Mouse (Mus musculus) cerebellum, adult (tissue): ENCODE results near the gene Gfy.
"Not testable (repeated sequence)": the region's sequence is repeated elsewhere in the genome, so short reads cannot be mapped to it uniquely, and the experiment has no call there.

Experiments used
- ATAC-seq: cut with Nextera tagmentation; 2 replicates; pipeline ENCODE4 v1.9.2; 2017; ENCODE audit warnings: mild to moderate bottlenecking, moderate library complexity, mixed read lengths; ENCODE audit not compliant: insufficient number of reproducible peaks, low FRiP score, low TSS enrichment

The Gfy gene

DNA sequence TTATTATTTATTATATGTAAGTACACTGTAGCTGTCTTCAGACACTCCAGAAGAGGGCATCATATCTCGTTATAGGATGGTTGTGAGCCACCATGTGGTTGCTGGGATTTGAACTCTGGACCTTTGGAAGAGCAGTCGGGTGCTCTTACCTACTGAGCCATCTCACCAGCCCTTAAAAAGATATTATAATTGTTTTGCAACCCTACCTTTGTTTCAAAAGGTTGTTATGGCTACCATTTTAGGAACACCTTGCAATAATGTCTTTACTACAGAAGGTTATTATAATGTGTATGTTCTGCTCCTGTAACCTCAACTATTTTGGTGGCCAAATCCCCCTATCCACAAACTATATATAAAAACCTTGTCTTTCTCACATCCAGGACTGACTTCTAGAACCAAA lies 26.3 kb downstream of the Gfy start:
- not testable (repeated sequence) for ATAC-seq

DNA sequence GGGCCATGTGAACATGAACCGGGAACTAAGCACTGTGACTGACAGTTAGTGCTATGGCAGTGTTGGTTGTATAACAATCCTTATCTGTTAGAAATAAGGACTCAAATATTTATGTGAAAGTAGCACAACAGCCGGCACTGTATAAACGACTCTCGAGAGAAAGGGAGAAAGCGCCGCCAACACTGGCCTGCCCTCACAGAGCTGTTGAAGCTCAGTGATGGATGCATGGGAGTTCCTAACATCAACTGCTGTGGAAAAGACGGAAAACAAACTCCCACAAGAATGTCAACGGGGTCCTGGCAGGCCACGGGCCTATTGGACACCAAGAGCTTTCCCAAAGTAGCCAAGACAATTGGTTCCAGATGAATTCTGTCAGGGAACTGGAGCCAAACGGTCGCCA lies 28.1 kb downstream of the Gfy start:
- no peak for ATAC-seq

DNA sequence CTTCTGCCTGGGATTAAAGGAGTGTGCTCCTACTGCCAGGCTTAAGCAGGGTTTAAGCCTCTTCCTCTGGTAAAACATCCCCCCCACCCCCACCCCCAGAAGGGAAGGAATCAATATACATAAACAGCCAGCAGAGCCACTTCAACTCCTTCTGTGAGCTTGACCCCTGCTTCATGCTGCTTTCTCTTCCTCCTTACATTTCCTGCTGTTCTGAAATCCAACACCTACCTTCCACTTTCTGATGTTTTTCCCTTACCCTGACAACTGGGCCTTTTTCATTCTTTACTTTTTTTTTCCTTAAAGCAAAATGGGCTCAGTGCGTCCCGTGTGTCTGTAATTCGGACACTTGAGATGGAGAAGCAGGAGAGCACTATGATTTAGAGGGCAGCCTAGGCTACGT lies 29.0 kb downstream of the Gfy start:
- ATAC-seq: no peak

DNA sequence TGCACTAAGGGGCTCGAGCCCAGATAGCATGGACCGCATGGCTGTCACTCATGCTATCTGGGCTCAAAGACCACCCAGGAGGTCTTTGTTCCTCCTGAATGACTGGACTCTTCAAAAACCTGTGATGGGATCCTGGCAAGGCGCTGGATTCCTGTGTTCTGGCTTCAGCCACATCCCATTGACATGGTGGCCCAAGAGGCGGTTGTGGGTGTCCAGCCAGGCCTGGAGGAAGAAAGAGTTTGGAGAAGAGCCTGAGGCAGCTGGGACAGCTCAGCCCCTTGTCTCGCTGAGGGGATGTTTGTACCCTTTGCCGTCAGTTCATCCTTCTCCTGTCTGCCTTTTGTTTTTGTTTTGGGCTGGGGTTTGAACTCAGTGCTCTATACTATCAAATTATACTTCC lies 29.8 kb downstream of the Gfy start:
- no peak for ATAC-seq

DNA sequence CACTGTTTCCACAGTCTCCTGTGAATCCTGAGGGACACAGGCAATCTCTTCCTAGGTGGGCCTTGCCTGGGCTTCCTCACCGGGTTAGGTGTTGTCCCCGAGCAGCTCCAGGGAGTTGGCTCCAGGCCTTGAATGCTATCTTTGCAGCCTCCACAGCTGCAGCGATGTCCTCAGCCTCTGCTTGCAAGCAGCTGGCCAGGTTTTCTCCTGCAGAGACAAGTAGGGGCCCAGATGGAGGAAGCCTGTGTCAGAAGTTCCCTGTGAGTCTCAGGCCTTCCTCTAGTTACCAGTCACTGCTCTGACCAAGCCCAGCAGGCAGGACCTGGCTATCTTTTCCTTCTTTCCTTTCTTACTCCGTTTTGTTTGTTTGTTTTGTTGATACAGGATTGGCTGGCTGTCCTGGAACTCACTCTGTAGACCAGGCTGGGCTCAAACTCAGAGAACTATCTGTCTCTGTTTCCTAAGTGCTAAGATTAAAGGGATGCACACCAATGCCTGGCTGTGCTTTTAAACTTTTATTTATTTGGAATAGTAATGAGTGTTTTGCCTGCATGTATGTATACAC lies 30.8 kb downstream of the Gfy start:
- ATAC-seq: no peak

DNA sequence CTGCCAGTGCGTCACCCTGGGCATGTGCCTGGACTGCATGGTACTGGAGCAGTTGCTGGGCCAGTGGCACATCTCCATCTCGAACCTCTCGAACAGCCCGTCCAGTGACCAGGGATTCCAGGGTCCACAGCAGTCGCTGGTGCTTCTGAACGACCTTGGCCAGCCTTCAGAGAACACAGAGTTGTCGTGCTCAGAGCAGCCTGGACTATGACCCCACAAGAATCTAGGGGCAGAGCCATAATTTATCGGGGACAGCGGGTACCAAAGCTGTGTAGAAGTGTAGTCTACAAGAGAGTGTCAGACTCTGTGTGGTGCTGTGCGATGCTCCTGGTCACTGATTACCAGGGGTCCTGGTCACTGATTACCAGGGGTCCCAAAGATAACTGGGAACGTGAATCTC lies 31.5 kb downstream of the Gfy start:
- no peak for ATAC-seq

DNA sequence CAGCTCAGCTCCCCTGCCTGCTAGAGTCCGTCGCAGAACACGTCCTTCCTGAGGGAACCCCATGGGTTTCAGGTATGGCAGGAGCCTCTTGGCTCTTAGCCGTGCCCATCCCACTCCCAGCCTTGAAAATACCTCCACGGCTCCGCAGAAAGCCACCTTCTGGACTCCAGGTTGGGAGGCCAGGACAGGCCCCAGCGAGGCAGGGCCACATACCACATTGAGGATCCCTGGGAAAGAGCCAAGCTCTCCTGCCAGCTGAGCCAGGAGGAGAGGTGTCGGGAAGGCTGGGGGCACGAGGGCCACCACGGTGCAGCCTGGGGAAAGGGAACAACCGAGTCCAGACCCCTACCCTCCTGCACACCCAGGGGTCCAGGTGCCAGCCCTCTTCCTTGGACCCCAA lies 32.1 kb downstream of the Gfy start:
- no peak for ATAC-seq

DNA sequence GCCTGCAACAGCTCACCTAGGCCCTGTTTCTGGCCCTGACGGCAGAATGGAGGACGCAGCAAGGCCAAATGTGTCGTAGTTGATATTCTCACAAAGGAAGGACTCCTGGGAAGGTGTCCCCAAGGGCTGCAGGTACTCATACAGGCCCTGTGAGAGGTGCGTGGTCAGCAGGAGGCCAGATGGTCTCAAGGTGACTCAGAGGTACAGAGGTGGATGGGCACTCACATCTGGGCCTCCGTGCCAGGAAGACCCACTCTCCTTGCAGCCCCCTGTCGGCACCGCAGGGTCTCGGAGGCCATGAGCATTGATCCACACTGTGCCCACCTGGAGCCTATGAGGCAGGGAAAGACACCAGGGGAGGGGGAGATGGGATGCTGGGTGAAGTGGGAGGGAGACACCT lies 33.9 kb downstream of the Gfy start:
- ATAC-seq: no peak

DNA sequence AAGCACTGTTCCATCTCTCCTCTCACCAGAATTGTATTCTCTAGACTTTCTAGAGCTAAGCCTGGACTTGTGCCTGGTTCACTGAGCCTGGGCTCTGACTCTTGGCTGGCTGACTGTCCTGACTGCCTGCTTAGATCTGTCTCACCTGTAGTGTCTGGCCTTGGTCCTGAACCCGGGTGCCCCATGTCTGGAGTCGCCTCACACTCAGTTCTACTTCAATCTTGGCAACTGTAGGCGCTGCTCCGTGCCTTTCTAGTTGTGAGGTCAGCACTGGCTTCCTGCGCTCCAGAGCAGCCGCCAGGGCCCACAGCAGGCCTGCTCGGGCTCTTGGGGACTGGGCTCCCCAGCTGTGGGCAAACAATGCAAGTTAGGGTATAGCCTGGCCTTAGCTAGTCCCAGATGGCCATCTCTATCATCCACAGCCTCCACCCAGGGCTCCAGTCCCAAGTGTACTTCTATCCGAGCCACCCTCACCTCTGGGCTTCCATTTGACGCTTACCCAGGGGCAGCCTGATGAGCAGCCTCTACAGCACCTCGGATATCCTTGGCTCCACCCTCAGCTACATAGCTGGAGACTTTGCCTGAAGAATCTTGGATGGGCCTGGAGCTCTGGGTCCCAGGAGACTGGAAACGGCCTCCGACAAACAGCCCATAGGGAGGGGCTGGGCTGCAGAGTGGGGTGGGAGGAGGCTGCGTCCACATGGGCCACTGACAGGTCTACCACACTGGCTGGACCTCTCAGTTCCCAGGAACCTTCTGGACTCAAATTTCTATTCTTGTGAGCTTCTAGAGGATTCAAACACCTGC lies 34.8 kb downstream of the Gfy start:
- ATAC-seq: no peak

DNA sequence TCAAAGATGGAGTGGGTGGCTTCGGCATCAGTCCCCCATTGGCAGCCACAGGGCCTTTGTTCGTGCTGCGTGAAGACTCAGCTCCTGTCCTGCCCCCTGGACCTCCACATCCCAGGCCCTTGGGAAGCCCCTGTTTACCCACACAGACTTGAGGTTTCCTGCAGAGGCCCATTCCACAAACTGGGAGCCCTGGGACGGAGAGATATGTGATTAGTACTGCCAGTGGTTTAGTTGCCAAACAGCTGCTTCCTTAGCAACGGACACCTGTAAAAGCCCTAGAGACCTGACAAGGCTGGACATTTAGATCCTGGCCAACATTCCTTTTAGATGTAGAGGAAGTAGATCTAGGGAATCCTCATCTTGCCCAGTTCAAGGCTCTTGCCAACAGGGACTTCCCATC lies 37.5 kb downstream of the Gfy start:
- ATAC-seq: no peak

DNA sequence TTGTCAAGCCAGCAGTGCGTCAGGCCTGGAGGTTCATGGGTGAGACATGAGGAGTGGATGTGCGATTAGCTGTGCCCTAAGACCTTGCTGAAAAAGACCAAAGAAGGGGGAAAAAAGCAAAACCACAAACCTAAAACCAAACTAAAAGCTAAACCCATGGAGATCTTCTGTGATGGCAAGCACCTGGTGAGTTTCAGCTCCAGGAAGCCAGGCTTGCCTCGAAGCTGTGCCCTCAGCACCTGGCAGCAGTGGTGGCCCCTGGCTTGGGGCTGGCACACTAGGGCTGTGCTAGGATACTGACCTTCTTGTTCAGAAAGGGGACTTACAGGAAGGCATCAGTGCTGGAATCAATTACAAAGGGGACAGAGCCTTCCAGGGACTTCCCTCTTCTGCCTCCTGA lies 38.0 kb downstream of the Gfy start:
- ATAC-seq: no peak

DNA sequence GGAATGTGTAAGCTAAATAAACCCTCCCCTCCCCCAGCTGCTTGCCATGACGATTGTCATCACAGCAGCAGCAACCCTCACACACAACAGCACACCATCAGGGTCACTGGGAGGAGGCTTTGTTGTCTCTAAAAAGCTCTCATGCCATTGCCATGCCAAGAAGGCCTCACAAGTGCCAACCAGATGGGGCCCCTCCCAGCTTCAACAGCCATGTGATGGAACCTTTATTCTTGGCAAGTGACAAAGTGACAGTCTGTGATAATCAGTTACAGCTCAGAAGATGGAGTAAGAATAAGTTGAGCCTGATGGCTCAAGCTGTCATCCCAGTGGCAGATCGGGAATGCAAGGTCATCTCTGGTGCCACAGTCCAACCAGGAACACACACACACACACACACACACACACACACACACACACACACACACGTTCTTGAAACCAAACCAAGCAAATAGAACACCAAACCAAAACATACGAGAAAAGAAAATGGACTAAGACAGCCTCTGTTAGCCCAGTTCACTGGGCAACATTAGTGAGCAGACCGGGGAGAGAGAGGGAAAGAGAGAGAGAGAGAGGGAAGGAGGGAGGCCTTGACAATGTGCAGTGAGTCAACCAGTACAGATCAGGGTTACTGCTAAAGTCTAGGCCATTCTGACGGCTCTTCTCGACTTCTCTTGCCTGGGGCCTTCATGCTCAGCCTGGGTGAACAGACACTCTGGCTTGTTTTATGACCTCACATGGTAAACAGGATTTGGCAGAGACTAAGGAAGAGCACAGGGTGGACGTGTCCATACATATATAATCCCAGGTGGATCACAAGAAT lies 39.3 kb downstream of the Gfy start:
- no peak for ATAC-seq

DNA sequence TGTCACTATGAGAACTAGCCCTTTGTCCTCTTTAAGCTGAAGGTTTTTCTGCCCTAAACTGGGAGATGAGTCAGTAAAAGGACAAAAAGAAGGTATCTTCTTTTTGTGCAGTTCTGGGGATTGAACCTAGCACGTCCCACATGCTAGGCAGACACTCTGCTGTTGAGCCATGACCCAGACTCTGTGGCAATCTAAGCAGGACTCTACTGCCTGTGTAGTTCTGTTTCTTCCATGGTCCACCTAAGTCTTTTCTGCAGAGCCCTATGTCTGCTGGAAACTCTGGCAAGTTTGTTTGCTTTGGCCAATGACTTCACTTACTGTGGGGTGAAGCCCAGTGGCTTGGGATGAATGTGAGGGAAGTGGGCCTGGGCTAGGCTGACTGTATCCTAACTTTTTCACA lies 41.0 kb downstream of the Gfy start:
- no peak for ATAC-seq

DNA sequence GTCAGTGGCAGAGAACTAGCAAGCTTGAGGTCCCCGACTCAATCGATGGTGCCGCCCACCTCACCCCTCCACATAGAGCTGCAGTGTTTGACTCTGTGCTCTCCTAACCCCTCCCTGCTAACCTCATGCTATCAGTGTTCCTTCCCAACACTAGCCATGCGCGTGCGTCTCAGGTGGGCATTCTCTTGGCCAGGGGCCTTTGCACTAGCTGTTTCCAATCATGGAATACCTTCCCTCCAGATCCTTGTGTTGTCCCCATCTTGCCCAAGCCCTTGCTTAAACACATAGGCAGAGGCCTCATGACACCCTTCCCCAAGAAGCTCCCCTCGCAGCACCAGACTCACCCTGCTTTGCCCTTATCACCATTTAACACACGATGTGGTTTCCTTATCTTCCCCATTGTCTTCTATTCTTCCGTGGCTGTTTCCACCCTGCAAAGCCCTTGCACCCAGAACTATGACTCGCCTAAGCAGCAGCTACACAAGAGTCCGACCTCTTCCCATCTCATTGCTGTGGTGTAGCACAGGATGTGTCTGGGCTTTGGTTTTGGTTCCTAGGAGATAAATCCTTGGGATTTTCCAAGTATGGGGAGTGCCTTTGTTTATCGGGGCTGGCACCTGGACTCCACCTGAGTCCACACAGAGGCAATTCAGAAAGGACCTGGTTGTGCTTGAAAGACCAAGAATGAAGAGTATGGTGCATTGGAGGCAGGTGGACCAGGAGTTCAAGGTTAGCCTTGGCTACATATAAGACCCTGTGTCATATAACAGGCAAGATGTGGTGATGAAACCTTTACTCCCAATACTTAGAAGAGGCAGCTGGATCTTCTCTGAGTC lies 42.0 kb downstream of the Gfy start:
- no peak for ATAC-seq

DNA sequence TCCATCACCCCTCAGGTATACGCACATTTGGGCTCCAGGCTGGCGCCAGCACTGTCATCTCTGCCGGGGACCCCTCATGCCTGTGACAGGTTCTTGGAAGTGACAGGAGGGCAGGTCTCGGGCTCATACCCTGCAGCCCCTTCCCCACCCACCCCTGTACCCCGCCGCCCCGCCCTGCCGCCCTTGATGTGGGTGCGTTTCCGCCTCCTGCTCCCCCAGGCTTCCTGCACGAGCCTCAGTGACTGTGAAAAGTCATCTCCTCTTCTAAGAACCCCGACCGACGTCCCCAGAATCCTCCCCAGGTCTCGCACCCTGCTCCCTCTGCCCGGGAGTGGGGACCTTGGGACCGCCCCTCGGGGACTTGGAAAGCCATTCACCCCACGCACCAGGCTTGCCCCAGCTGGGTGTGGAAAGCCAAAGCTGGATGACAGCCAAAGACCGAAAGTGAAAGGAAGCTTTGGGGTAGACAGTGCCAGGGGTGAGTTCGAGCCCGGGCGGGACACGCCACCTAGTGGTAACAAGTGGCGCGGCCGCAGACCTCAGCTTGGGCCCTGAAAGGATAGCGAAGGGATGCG lies 43.3 kb downstream of the Gfy start, which contains the start of the genes Gm45713 and Flt3l:
Gene Gm45713 (minus strand): TSS at position 239 of the 575 bp plus-strand sequence.
Gene Flt3l (minus strand): TSS at position 440 of the 575 bp plus-strand sequence.
- peak; percentile 72; the same call in 1 of the 2 replicates for ATAC-seq

DNA sequence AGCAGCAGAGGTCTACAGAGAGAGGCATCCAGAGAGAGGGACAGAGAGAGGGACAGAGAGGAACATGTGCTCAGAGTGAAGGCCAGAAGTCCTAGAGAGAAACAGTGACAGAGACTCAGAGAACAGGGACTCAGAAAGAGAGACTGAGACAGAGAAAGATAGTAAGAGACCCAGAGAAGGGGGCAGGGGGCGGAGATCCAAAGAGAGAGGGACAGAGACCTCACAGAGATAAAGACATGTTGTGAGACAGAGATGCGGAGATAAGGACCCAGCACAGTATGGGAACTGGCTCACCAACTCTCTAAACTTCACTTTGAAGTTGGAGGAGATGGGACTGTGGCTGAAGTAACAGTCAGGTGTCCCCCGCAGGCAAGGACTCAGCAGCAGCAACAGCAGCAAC lies 44.0 kb downstream of the Gfy start:
- ATAC-seq: no peak

DNA sequence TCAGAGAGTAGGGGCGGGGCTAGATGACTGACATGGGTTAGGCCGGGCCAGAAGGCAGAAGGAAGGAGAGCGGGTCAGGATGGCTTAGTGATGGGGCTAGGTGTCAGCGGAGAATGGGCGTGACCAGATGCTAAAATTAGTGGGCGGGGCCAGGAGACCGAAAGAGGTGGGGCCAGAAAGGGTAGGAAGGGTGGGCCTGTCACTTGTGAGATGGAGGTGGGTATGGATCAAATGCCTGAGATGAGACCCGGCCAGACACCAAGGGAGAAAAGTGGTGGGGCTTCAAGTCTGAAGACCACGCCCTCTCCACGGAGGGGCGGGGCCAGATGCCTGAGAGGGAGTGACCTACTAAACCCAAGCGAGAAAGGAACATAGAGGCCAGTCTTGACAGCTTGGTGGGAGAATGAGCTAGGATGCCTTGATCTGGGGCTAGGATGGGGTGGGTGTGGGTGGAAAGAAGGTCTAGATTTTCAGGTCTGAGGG lies 44.8 kb downstream of the Gfy start:
- no peak for ATAC-seq

DNA sequence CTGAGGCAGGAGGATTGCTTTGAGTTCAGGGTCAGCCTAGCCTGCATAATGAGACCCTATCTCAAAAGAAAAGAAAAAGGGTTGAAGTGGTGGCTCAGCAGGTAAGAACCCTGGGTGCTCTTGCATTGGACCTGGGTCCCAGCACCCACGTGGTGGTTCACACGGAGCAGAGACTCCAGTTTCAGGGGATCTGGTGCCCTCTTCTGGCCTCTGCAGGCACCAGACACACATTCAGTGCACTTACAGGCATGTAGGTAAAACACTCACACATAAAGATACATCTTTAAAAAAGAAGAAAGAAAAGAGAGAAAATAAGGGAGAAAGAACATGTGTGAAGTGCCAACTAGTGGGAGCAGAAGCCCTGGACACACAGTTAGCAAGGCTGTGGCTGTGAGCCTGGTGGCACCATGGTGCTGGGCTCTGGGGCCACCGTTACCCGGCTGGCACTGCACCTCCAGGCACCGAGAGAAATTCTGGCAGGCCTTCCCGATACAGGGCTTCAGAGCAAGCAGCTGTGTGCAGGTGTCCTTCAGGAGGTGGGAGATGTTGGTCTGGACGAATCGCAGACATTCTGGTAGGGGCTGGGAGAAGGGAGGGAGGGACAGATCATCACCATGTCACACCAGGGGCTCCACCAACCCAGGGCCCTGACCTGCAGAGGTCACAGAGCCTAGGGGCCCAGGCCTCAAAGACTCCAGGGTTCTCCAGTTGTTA lies 45.8 kb downstream of the Gfy start:
- no peak for ATAC-seq

DNA sequence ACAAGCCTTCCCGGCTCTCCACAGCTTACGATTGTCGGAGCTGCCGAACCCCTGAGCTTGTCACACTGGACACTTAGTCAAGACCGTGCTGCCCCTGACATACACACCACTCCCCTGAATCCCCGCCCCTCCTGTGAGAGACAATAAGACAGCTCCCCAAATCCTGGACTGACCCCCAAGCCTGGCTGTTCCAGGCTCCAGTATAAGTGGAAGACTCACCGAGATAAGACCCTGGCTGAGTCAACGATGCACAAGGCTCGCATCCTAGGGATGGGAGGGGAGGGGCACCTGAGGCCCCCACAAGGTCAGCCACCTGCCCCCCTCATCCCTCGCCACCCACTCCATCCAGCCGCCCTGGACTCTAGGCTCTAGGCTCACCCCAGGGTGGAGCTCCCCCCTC lies 47.5 kb downstream of the Gfy start:
- no peak for ATAC-seq
